Mouse (Mus musculus) forebrain, embryonic 12.5 days (tissue): ENCODE data around the gene Bicd2. TPM values are rescaled to one million over a fixed set of nuclear protein-coding genes. Genes with fewer than 3 reads are reported as not detected.

Experiments used
- ATAC-seq: fragments of 200-750 bp; cut with Nextera tagmentation; 2 replicates; pipeline ENCODE4 v1.8.0; 2017; ENCODE audit warnings: moderate TSS enrichment; ENCODE audit not compliant: low FRiP score
- H3K27ac ChIP-seq: fragments of 300-500 bp; sonication (generic); 2 replicates; pipeline ENCODE4 v1.5.1; 2016; ENCODE audit warnings: mild to moderate bottlenecking
- H3K27me3 ChIP-seq: fragments of 300-500 bp; sonication (generic); 2 replicates; pipeline ENCODE4 v1.6.1; 2016; ENCODE audit warnings: mild to moderate bottlenecking
- H3K36me3 ChIP-seq: fragments of 300-500 bp; sonication (generic); replicated peaks from 2 replicates; pipeline ENCODE4 v1.6.1; 2016; ENCODE audit warnings: mild to moderate bottlenecking
- H3K4me1 ChIP-seq: fragments of 300-500 bp; sonication (generic); 2 replicates; pipeline ENCODE4 v1.6.1; 2016
- H3K4me2 ChIP-seq: fragments of 300-500 bp; sonication (generic); 2 replicates; pipeline ENCODE4 v1.6.1; 2016; ENCODE audit warnings: mild to moderate bottlenecking, moderate library complexity
- H3K4me3 ChIP-seq: fragments of 300-500 bp; sonication (generic); replicated peaks from 2 replicates; pipeline ENCODE4 v1.5.1; 2016; ENCODE audit warnings: mild to moderate bottlenecking
- H3K9ac ChIP-seq: fragments of 300-500 bp; sonication (generic); 2 replicates; pipeline ENCODE4 v1.6.1; 2016; ENCODE audit warnings: mild to moderate bottlenecking
- H3K9me3 ChIP-seq: fragments of 300-500 bp; sonication (generic); 2 replicates; pipeline ENCODE4 v1.6.1; 2016
- WGBS: fragments of 180-500 bp; shearing (Covaris S2); methylation state at CpG from one replicate; pipeline ENCODE4 v1.1.7; 2016; 5-methylcytosine and 5-hydroxymethylcytosine counted together
- polyA plus RNA-seq: library from polyadenylated mRNA; unstranded; fragments of >200 nt; fragmentation: Nextera tagmentation; extraction: Ambion mirVana; gene quantifications from 2 replicates; pipeline ENCODE4 v1.2.1, GENCODE M21; 2016

The Bicd2 gene
- polyA plus RNA-seq, 1 experiment from 2014 or later: 39.1 TPM

GRCm38 (mm10) chr13:49353422-49353821 lies 12.0 kb downstream of the Bicd2 start:
- H3K9me3 ChIP-seq: no peaks in the 10 kb centered on the region
- 0 out of 2 replicates have a peak overlapping the region, but pooled peaks have one; percentile 15 for H3K27ac ChIP-seq
- no peak overlapping the region for H3K9ac ChIP-seq
- H3K36me3 ChIP-seq: 0 out of 2 replicates have a peak, but pooled peaks cover 4% of the 10 kb centered on the region
- peaks cover 33% of the 10 kb centered on the region for H3K4me1 ChIP-seq
- no peak overlapping the region for H3K4me3 ChIP-seq
- H3K4me2 ChIP-seq: no peak overlapping the region
- H3K27me3 ChIP-seq: no peaks in the 10 kb centered on the region
- ATAC-seq: no peak

- 0 out of 2 replicates have a peak, but pooled peaks cover 4% of the 10 kb centered on the region for H3K36me3 ChIP-seq
- no peak overlapping the region for H3K9ac ChIP-seq
- no peak overlapping the region for H3K27ac ChIP-seq
- H3K4me3 ChIP-seq: no peak overlapping the region
- H3K9me3 ChIP-seq: no peaks in the 10 kb centered on the region
- WGBS: 73% methylated on average over 5 of the region's 5 CpGs
- H3K27me3 ChIP-seq: no peaks in the 10 kb centered on the region
- no peak overlapping the region for H3K4me2 ChIP-seq
- ATAC-seq: no peak
- peaks cover 33% of the 10 kb centered on the region for H3K4me1 ChIP-seq
Measured at GRCm38 (mm10) chr13:49353991-49354507, 12.7 kb downstream of the Bicd2 start.

DNA sequence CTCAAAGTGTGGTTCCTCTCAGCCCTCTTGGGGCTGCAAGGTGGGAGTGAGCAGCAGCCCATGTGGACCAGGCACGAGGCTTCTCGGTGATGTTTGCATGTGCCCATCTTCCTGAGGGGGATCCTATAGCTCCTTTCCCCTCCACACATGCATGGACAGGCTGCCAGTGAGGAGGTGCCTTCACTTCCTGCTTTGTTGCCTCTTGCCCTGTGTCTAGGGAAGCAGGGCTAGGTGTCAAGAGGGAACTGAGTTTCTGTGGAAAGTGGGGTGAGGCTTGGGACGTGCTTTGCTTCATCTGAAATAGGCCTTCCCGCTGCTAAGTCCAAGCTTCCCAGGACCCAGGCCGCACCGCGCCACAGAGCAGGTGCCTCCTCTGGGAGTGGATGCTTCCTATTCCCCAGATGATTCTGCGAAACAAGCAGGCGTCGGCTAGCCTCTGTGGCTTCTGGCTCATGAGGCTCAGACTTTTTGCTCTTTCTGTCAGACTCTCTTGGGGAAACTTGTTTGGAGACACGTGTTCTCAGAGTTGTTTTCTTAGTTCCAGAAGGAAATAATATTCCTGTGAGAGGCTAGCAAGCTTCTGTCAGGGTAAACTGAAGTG lies 14.2 kb downstream of the Bicd2 start:
- H3K27ac ChIP-seq: no peak overlapping the region

DNA sequence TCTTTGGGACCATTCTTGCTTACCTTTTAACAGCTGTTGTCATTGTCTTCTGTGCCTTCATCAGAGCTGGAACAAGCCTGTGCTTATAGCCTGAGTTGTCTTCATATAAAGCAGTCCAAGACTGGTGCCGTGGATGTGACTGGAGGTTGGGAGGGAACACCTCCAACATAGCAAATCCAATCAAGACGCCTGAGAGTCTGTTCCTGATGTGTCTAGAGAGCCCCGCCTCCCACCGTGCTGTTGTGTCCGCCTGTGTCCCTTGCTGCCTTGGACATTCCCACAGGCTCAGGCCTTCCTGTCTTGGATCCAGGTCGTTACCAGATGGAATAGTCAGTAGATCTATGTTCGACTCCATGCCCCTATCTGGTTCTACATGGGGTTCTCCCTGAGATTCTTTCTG lies 14.7 kb downstream of the Bicd2 start:
- Histone ChIP-seq H3K4me2 (no peak overlapping the region), H3K36me3 (0 out of 2 replicates have a peak, but pooled peaks cover 4% of the 10 kb centered on the region), H3K27ac (no peak overlapping the region), H3K4me1 (peaks cover 33% of the 10 kb centered on the region), H3K27me3 (no peaks in the 10 kb centered on the region), H3K9ac (no peak overlapping the region), H3K9me3 (no peaks in the 10 kb centered on the region), H3K4me3 (no peak overlapping the region)
- no peak for ATAC-seq
- 77% methylated on average over 7 of the region's 7 CpGs for whole genome bisulfite sequencing

More for the DNA sequence above, 14.2 kb downstream of the Bicd2 start:
- no peak for ATAC-seq
- Histone ChIP-seq H3K4me2 (no peak overlapping the region), H3K9ac (no peak overlapping the region), H3K9me3 (no peaks in the 10 kb centered on the region), H3K4me1 (peaks cover 33% of the 10 kb centered on the region), H3K27me3 (no peaks in the 10 kb centered on the region), H3K4me3 (no peak overlapping the region), H3K36me3 (0 out of 2 replicates have a peak, but pooled peaks cover 4% of the 10 kb centered on the region)
- WGBS: 89% methylated on average over 11 of the region's 11 CpGs

DNA sequence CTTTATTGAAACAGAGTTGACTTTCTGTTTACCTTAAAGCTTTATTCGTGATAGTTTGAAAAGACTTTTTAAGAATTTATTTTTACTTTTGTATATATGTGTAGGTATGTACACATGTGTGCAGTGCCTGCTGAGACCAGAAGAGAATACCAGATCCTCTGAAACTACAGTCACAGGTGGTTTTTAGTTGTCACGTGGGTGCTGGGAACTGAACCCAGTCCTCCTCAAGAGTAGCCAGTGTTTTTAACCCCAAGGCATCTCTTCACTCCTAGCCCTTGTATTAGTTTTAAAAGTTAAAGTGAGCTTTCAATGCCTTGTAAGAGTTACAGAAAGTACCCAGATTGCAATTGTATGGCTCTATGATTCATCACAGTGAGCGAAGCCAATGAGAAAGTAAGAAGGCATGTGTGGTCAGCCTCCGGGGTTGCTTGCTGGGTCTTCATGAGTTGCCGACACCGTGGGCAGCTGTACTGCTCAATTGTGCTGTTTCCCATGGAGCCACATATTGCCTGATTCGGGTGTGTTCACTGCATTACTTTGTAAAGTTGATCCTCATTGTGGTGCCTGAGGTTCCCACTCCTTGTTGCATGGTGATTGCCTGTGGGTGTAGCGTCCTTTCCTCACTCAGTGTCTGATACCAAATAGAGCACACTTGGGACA lies 16.1 kb downstream of the Bicd2 start:
- Histone ChIP-seq H3K4me3 (no peak overlapping the region), H3K27me3 (no peaks in the 10 kb centered on the region), H3K4me1 (peaks cover 31% of the 10 kb centered on the region), H3K9me3 (no peaks in the 10 kb centered on the region), H3K36me3 (0 out of 2 replicates have a peak, but pooled peaks cover 4% of the 10 kb centered on the region), H3K9ac (no peak overlapping the region), H3K27ac (no peak overlapping the region), H3K4me2 (no peak overlapping the region)
- no peak for ATAC-seq
- WGBS: 95% methylated on average over 8 of the region's 8 CpGs

DNA sequence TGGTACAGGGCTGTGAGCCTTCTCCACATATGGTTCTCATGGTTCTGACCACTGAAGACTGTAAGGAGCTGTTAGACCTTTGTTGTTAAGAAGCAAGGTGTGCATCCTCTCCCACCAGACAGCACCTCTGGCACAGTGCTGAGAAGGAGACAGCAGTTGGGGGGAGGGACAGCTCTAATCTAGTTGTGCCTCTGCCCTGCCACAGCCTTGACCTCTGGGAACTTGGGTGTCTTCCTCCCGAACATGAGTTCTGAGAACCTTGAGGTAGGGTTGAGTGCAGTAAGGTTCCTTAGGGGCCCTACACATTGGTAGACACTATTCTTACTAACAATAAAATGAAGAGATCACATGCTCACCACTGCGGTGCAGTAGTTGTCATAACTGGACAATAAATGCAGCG lies 16.8 kb downstream of the Bicd2 start:
- Histone ChIP-seq H3K4me1 (peaks cover 28% of the 10 kb centered on the region), H3K4me3 (no peak overlapping the region), H3K27me3 (no peaks in the 10 kb centered on the region), H3K27ac (no peak overlapping the region), H3K36me3 (0 out of 2 replicates have a peak, but pooled peaks cover 4% of the 10 kb centered on the region), H3K9ac (no peak overlapping the region), H3K9me3 (no peaks in the 10 kb centered on the region), H3K4me2 (no peak overlapping the region)
- WGBS: 97% methylated on average over 3 of the region's 3 CpGs
- ATAC-seq: no peak

- Histone ChIP-seq H3K4me1 (peaks cover 17% of the 10 kb centered on the region), H3K27ac (no peak overlapping the region), H3K4me3 (no peak overlapping the region), H3K36me3 (0 out of 2 replicates have a peak, but pooled peaks cover 4% of the 10 kb centered on the region), H3K4me2 (no peak overlapping the region), H3K27me3 (no peaks in the 10 kb centered on the region), H3K9ac (no peak overlapping the region), H3K9me3 (no peaks in the 10 kb centered on the region)
- WGBS: 47% methylated on average over 3 of the region's 3 CpGs
- no peak for ATAC-seq
Measured at GRCm38 (mm10) chr13:49360906-49361406, 19.6 kb downstream of the Bicd2 start.

GRCm38 (mm10) chr13:49362364-49362763 lies 21.0 kb downstream of the Bicd2 start:
- H3K4me1 ChIP-seq: peaks cover 29% of the 10 kb centered on the region
- WGBS: 81% methylated on average over 7 of the region's 7 CpGs
- no peak overlapping the region for H3K9ac ChIP-seq
- H3K9me3 ChIP-seq: no peaks in the 10 kb centered on the region
- no peak overlapping the region for H3K27ac ChIP-seq
- ATAC-seq: no peak
- H3K36me3 ChIP-seq: no peaks in the 10 kb centered on the region
- H3K4me2 ChIP-seq: no peak overlapping the region
- H3K4me3 ChIP-seq: no peak overlapping the region
- H3K27me3 ChIP-seq: no peaks in the 10 kb centered on the region

GRCm38 (mm10) chr13:49362804-49363203 lies 21.4 kb downstream of the Bicd2 start:
- H3K4me2 ChIP-seq: no peak overlapping the region
- WGBS: 73% methylated on average over 2 of the region's 2 CpGs
- no peaks in the 10 kb centered on the region for H3K9me3 ChIP-seq
- no peaks in the 10 kb centered on the region for H3K27me3 ChIP-seq
- no peak overlapping the region for H3K9ac ChIP-seq
- H3K36me3 ChIP-seq: no peaks in the 10 kb centered on the region
- H3K4me3 ChIP-seq: no peak overlapping the region
- H3K27ac ChIP-seq: no peak overlapping the region
- 0 out of 2 replicates have a peak, but pooled peaks have one; percentile 17 for ATAC-seq
- peaks cover 29% of the 10 kb centered on the region for H3K4me1 ChIP-seq

GRCm38 (mm10) chr13:49364716-49365115 lies 23.3 kb downstream of the Bicd2 start:
- 94% methylated on average over 2 of the region's 2 CpGs for WGBS
- ATAC-seq: no peak
- H3K36me3 ChIP-seq: peaks cover 7% of the 10 kb centered on the region
- no peaks in the 10 kb centered on the region for H3K27me3 ChIP-seq
- no peak overlapping the region for H3K27ac ChIP-seq
- no peaks in the 10 kb centered on the region for H3K9me3 ChIP-seq
- H3K4me1 ChIP-seq: peaks cover 29% of the 10 kb centered on the region
- H3K4me2 ChIP-seq: no peak overlapping the region
- H3K4me3 ChIP-seq: no peak overlapping the region
- no peak overlapping the region for H3K9ac ChIP-seq

DNA sequence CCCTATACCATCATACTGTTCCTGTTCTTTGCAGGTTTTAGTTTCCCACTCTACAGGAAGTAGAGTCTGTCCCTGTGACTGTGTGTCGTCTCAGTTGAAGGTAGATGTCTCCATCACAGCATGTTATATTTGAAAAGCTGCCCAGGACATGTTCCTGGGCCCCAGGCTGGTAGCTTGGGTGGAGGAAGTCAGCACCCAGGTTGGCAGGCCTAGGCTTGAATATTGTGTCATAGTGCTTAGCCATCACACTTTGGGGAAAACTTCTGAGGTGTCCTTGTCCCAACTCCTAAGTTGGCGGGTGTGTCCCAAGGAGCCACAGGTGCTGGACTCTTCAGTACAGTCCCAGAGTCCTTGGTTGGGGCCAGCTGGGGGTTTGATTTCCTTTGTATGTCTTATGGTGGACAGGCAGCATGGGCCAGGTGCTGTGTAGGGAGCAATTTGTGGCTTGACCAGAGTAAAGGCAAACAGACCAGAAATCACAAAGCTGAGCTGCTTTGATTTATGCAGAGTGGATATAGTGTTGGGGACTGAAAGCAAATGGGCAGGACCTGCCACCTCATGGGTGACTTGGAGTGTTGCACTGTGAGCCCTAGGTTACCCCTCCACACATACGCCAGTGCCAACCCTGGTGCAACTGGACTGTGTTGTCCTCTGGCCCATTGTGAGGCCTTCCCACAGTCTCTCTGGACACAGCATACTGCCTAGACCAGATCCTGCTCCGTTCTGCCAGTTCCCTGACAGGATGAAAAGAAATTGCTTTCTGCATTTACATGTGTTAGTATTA lies 26.5 kb downstream of the Bicd2 start:
- H3K27ac ChIP-seq: no peak overlapping the region
- no peak overlapping the region for H3K4me3 ChIP-seq
- H3K36me3 ChIP-seq: peaks cover 35% of the 10 kb centered on the region
- H3K9me3 ChIP-seq: no peaks in the 10 kb centered on the region
- H3K9ac ChIP-seq: no peak overlapping the region
- H3K4me1 ChIP-seq: peaks cover 17% of the 10 kb centered on the region
- 88% methylated on average over 4 of the region's 4 CpGs for WGBS
- H3K4me2 ChIP-seq: no peak overlapping the region
- H3K27me3 ChIP-seq: no peaks in the 10 kb centered on the region
- ATAC-seq: no peak

DNA sequence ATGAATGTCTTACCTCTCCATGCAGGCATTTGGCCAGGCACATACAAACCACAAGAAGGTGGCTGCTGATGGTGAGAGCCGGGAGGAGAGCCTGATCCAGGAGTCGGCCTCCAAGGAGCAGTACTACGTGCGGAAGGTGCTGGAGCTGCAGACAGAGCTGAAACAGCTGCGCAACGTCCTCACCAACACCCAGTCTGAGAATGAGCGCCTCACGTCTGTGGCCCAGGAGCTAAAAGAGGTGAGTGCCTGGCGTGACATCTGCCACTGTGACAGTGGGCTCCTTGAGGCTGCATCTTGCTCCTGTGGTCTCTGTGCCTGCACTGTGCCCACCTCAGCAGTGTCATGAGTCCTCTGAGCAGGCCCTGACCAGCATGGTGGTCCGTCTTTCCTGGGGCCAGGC lies 28.0 kb downstream of the Bicd2 start:
- WGBS: 91% methylated on average over 10 of the region's 10 CpGs
- Histone ChIP-seq H3K4me2 (no peak overlapping the region), H3K4me3 (no peak overlapping the region), H3K4me1 (peaks cover 17% of the 10 kb centered on the region), H3K27me3 (no peaks in the 10 kb centered on the region), H3K9me3 (no peaks in the 10 kb centered on the region), H3K27ac (no peak overlapping the region), H3K36me3 (peaks cover 41% of the 10 kb centered on the region), H3K9ac (no peak overlapping the region)
- no peak for ATAC-seq
